Mouse (Mus musculus): ENCODE measurements around the gene Bzw1. TPM values are rescaled to one million over a fixed set of nuclear protein-coding genes. Genes with fewer than 3 reads are reported as not detected.

The Bzw1 gene
- polyA plus RNA-seq, 1 experiment: 313 TPM

DNA sequence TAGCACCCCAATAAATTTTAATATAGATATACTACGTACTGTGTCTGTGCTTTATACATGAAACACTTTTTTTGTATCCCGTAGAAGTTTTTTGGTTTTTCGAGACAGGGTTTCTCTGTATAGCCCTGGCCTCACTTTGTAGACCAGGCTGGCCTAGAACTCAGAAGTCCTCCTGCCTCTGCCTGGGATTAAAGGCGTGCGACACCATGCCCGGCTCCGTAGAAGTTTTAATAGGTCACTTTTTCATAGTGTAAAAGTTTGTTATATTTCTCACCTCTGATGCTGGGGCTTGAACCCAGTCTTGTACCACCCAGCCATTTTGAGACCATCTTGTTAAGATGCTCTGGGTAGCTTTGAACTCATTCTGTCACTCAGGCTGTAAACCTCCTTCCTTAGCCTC lies 14.6 kb downstream of the Bzw1 start:
- no peaks in the 10 kb centered on the region for H3K27me3 ChIP-seq (ENCODE audit: control insufficient read depth, insufficient read depth, low read length, poor library complexity, severe bottlenecking)
- peak overlapping the region; percentile 31; the same call in 1 of the 2 replicates for H3K27ac ChIP-seq (ENCODE audit: insufficient read depth, low read length)
- TF ChIP-seq POLR2A (IDR thresholded peaks at IDR 0.05; ENCODE audit: insufficient read depth, low read length) (no peak), EP300 (IDR thresholded peaks at IDR 0.05; ENCODE audit: insufficient read depth, low read depth, low read length) (no peak), CTCF (IDR thresholded peaks at IDR 0.05; ENCODE audit: low read depth, low read length) (no peak)
- no peak overlapping the region for H3K9ac ChIP-seq (ENCODE audit: low read depth, poor library complexity, severe bottlenecking)
- H3K4me3 ChIP-seq (ENCODE audit: low read depth, low read length): no peak overlapping the region
- no peaks in the 10 kb centered on the region for H3K4me1 ChIP-seq (ENCODE audit: control insufficient read depth, insufficient read depth, low read length)
- peaks cover 56% of the 10 kb centered on the region for H3K36me3 ChIP-seq (ENCODE audit: control insufficient read depth, insufficient read depth, low read length, poor library complexity, severe bottlenecking)
- H3K9me3 ChIP-seq (replicated peaks; ENCODE audit: control insufficient read depth, insufficient read depth, low read length, poor library complexity, severe bottlenecking): no peaks in the 10 kb centered on the region

DNA sequence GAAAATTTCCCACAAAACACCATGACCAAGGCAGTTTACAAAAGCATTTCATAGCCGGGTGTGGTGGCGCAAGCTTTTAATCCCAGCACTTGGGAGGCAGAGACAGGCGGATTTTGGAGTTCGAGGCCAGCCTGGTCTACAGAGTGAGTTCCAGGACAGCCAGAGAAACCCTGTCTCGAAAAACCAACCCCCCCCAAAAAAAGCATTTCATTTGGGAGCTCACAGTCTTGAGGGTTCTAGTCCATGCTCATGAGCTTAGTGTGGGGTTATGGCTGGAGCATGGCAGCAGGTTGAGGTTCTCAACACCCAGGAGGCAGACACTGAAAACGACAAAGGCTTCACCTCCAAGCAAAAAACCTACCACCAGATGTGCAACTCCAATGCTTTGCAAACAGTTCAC lies 15.4 kb downstream of the Bzw1 start:
- no peak overlapping the region for H3K27ac ChIP-seq (ENCODE audit: insufficient read depth, low read length)
- TF ChIP-seq EP300 (IDR thresholded peaks at IDR 0.05; ENCODE audit: insufficient read depth, low read depth, low read length): no peak
- TF ChIP-seq POLR2A (IDR thresholded peaks at IDR 0.05; ENCODE audit: insufficient read depth, low read length): no peak
- TF ChIP-seq CTCF (IDR thresholded peaks at IDR 0.05; ENCODE audit: low read depth, low read length): no peak
- no peak overlapping the region for H3K9ac ChIP-seq (ENCODE audit: low read depth, poor library complexity, severe bottlenecking)
- peaks cover 56% of the 10 kb centered on the region for H3K36me3 ChIP-seq (ENCODE audit: control insufficient read depth, insufficient read depth, low read length, poor library complexity, severe bottlenecking)
- H3K4me3 ChIP-seq (ENCODE audit: low read depth, low read length): no peak overlapping the region
- H3K4me1 ChIP-seq (ENCODE audit: control insufficient read depth, insufficient read depth, low read length): no peaks in the 10 kb centered on the region
- H3K9me3 ChIP-seq (replicated peaks; ENCODE audit: control insufficient read depth, insufficient read depth, low read length, poor library complexity, severe bottlenecking): no peaks in the 10 kb centered on the region
- no peaks in the 10 kb centered on the region for H3K27me3 ChIP-seq (ENCODE audit: control insufficient read depth, insufficient read depth, low read length, poor library complexity, severe bottlenecking)

GRCm38 (mm10) chr1:58409553-58410197 lies 17.0 kb downstream of the Bzw1 start:
- H3K27me3 ChIP-seq (ENCODE audit: control insufficient read depth, insufficient read depth, low read length, poor library complexity, severe bottlenecking): no peaks in the 10 kb centered on the region
- no peaks in the 10 kb centered on the region for H3K9me3 ChIP-seq (replicated peaks; ENCODE audit: control insufficient read depth, insufficient read depth, low read length, poor library complexity, severe bottlenecking)
- TF ChIP-seq EP300 (IDR thresholded peaks at IDR 0.05; ENCODE audit: insufficient read depth, low read depth, low read length) (no peak), POLR2A (IDR thresholded peaks at IDR 0.05; ENCODE audit: insufficient read depth, low read length) (no peak), CTCF (IDR thresholded peaks at IDR 0.05; ENCODE audit: low read depth, low read length) (no peak)
- no peak overlapping the region for H3K9ac ChIP-seq (ENCODE audit: low read depth, poor library complexity, severe bottlenecking)
- H3K4me3 ChIP-seq (ENCODE audit: low read depth, low read length): no peak overlapping the region
- no peaks in the 10 kb centered on the region for H3K4me1 ChIP-seq (ENCODE audit: control insufficient read depth, insufficient read depth, low read length)
- peak overlapping the region; percentile 68 for H3K27ac ChIP-seq (ENCODE audit: insufficient read depth, low read length)
- H3K36me3 ChIP-seq (ENCODE audit: control insufficient read depth, insufficient read depth, low read length, poor library complexity, severe bottlenecking): peaks cover 58% of the 10 kb centered on the region

DNA sequence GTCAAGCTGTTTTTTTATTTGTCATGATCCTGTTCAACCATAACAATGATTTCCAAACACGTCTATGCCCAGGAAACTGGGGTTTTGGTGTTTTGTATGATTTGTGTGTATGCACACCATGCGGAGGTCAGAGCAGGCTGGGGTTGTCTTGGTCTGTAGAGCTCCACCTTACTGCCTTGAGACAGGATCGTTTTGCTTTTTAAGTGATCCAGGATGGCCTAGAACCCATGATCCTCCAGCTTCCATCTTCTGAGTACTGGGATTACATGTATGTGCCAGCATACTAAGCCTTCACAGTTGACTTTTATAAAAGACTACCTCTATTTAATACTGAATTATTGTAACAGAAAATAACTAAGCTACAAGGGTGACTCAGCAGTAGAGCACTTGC lies 17.5 kb downstream of the Bzw1 start:
- Histone ChIP-seq H3K9ac (ENCODE audit: low read depth, poor library complexity, severe bottlenecking) (no peak overlapping the region), H3K27me3 (ENCODE audit: control insufficient read depth, insufficient read depth, low read length, poor library complexity, severe bottlenecking) (no peaks in the 10 kb centered on the region), H3K9me3 (replicated peaks; ENCODE audit: control insufficient read depth, insufficient read depth, low read length, poor library complexity, severe bottlenecking) (no peaks in the 10 kb centered on the region), H3K4me1 (ENCODE audit: control insufficient read depth, insufficient read depth, low read length) (no peaks in the 10 kb centered on the region), H3K36me3 (ENCODE audit: control insufficient read depth, insufficient read depth, low read length, poor library complexity, severe bottlenecking) (peaks cover 61% of the 10 kb centered on the region), H3K4me3 (ENCODE audit: low read depth, low read length) (no peak overlapping the region), H3K27ac (ENCODE audit: insufficient read depth, low read length) (peak overlapping the region; percentile 68)
- TF ChIP-seq CTCF (IDR thresholded peaks at IDR 0.05; ENCODE audit: low read depth, low read length) (no peak), EP300 (IDR thresholded peaks at IDR 0.05; ENCODE audit: insufficient read depth, low read depth, low read length) (no peak), POLR2A (IDR thresholded peaks at IDR 0.05; ENCODE audit: insufficient read depth, low read length) (no peak)

- Histone ChIP-seq H3K9ac (ENCODE audit: low read depth, poor library complexity, severe bottlenecking) (no peak overlapping the region), H3K4me1 (ENCODE audit: control insufficient read depth, insufficient read depth, low read length) (no peaks in the 10 kb centered on the region), H3K9me3 (replicated peaks; ENCODE audit: control insufficient read depth, insufficient read depth, low read length, poor library complexity, severe bottlenecking) (no peaks in the 10 kb centered on the region), H3K27me3 (ENCODE audit: control insufficient read depth, insufficient read depth, low read length, poor library complexity, severe bottlenecking) (no peaks in the 10 kb centered on the region), H3K27ac (ENCODE audit: insufficient read depth, low read length) (peak overlapping the region; percentile 30; the same call in 1 of the 2 replicates), H3K36me3 (ENCODE audit: control insufficient read depth, insufficient read depth, low read length, poor library complexity, severe bottlenecking) (peaks cover 61% of the 10 kb centered on the region), H3K4me3 (ENCODE audit: low read depth, low read length) (no peak overlapping the region)
- TF ChIP-seq EP300 (IDR thresholded peaks at IDR 0.05; ENCODE audit: insufficient read depth, low read depth, low read length) (no peak), CTCF (IDR thresholded peaks at IDR 0.05; ENCODE audit: low read depth, low read length) (no peak), POLR2A (IDR thresholded peaks at IDR 0.05; ENCODE audit: insufficient read depth, low read length) (no peak)
Measured at GRCm38 (mm10) chr1:58410776-58411175, 18.1 kb downstream of the Bzw1 start.

GRCm38 (mm10) chr1:58415442-58415841 lies 22.7 kb downstream of the Bzw1 start:
- no peak overlapping the region for H3K27ac ChIP-seq (ENCODE audit: insufficient read depth, low read length)
- no peak overlapping the region for H3K9ac ChIP-seq (ENCODE audit: low read depth, poor library complexity, severe bottlenecking)
- peaks cover 94% of the 10 kb centered on the region for H3K36me3 ChIP-seq (ENCODE audit: control insufficient read depth, insufficient read depth, low read length, poor library complexity, severe bottlenecking)
- no peaks in the 10 kb centered on the region for H3K4me1 ChIP-seq (ENCODE audit: control insufficient read depth, insufficient read depth, low read length)
- no peak for TF ChIP-seq POLR2A (IDR thresholded peaks at IDR 0.05; ENCODE audit: insufficient read depth, low read length)
- TF ChIP-seq CTCF (IDR thresholded peaks at IDR 0.05; ENCODE audit: low read depth, low read length): no peak
- no peak for TF ChIP-seq EP300 (IDR thresholded peaks at IDR 0.05; ENCODE audit: insufficient read depth, low read depth, low read length)
- no peaks in the 10 kb centered on the region for H3K27me3 ChIP-seq (ENCODE audit: control insufficient read depth, insufficient read depth, low read length, poor library complexity, severe bottlenecking)
- no peaks in the 10 kb centered on the region for H3K9me3 ChIP-seq (replicated peaks; ENCODE audit: control insufficient read depth, insufficient read depth, low read length, poor library complexity, severe bottlenecking)
- no peak overlapping the region for H3K4me3 ChIP-seq (ENCODE audit: low read depth, low read length)
